Comparison of ENCODE assay signal across 29 mouse cellular contexts in genomic region chr10:116201542-116201941, GRCm38 (mm10).
DNase-seq lines count a peak whose midpoint lies in the region; ATAC-seq and TF ChIP-seq lines count a peak whose summit lies in the region.
"Had no signal": no experiment of that assay in that cellular context is flagged by ENCODE, and none has a peak within 500 bp of the region (broad histone marks: within the 10 kb centered on the region; RNA-seq: fewer than 3 reads in every experiment).

No protein-coding gene starts in this region.

- intact Hi-C loops in gastrocnemius, adult 2 months (cut with DNase I), result no loop called here
- intact Hi-C loops in heart, adult 2 months (cut with DNase I), result loop anchor here (10.0 kb wide), 1 partner anchor 643 kb away; no protein-coding TSS in a partner anchor

- no peak for DNase-seq in gastrocnemius, adult 2 months
- DNase-seq in gastrocnemius, adult 8-10 months (ENCODE audit: low spot score in 2 of 2), result no peak
- DNase-seq in heart, adult 2 months, result no peak
- DNase-seq in lung, postnatal 0 days (ENCODE audit: low spot score), result no peak
- DNase-seq in lung, postnatal 14 days, result no peak
- DNase-seq: adrenal gland, adult 8-10 months; adrenal gland, postnatal 14 days; adrenal gland, postnatal 36 days; B cell, adult 2 months; cerebellum, adult 11 months; cerebellum, adult 18-20 months; cerebellum, adult 8-10 months; cerebellum, adult 9-11 months; cerebellum, postnatal 14 days; cerebellum, postnatal 36 days; embryo, embryonic 11 days had no signal

- H3K9ac ChIP-seq in heart, adult 2 months (ENCODE audit: low read depth, low read length), result no peak overlapping the region
- H3K9ac ChIP-seq in heart, embryonic 12.5 days, result no peak overlapping the region
- no peak overlapping the region for H3K9ac ChIP-seq in lung, postnatal 0 days (replicated peaks; ENCODE audit: low read depth)
- H3K9ac ChIP-seq: embryonic facial prominence, embryonic 13.5 days; embryonic facial prominence, embryonic 15.5 days; forebrain, embryonic 12.5 days had no signal

- no peak overlapping the region for H3K4me3 ChIP-seq in gastrocnemius, adult 2 months
- H3K4me3 ChIP-seq in heart, adult 2 months, result no peak overlapping the region
- H3K4me3 ChIP-seq in heart, embryonic 12.5 days, result no peak overlapping the region
- no peak overlapping the region for H3K4me3 ChIP-seq in lung, postnatal 0 days (ENCODE audit: low read depth, low read length)
- H3K4me3 ChIP-seq: embryonic facial prominence, embryonic 13.5 days; embryonic facial prominence, embryonic 15.5 days; erythroblast, embryonic 14.5 days; forebrain, embryonic 10.5 days; forebrain, embryonic 12.5 days had no signal

- H3K4me2 ChIP-seq in heart, embryonic 12.5 days, result no peak overlapping the region
- H3K4me2 ChIP-seq in lung, postnatal 0 days (replicated peaks; ENCODE audit: low read depth, low read length), result no peak overlapping the region
- H3K4me2 ChIP-seq: embryonic facial prominence, embryonic 13.5 days; embryonic facial prominence, embryonic 15.5 days; forebrain, embryonic 12.5 days had no signal

- H3K27ac ChIP-seq in gastrocnemius, adult 2 months, result peak overlapping the region; percentile 56
- H3K27ac ChIP-seq in heart, adult 2 months, result peak overlapping the region; percentile 40
- no peak overlapping the region for H3K27ac ChIP-seq in heart, embryonic 12.5 days (ENCODE audit: poor library complexity, severe bottlenecking)
- H3K27ac ChIP-seq in lung, postnatal 0 days (ENCODE audit: low read length), result no peak overlapping the region
- H3K27ac ChIP-seq: embryonic facial prominence, embryonic 13.5 days; embryonic facial prominence, embryonic 15.5 days; forebrain, embryonic 10.5 days; forebrain, embryonic 12.5 days had no signal

- peaks cover 2% of the 10 kb centered on the region; the same call in 1 of the 2 replicates for H3K4me1 ChIP-seq in heart, adult 2 months (ENCODE audit: control insufficient read depth, insufficient read depth, low read length)
- peaks cover 6% of the 10 kb centered on the region for H3K4me1 ChIP-seq in heart, embryonic 12.5 days (replicated peaks)
- H3K4me1 ChIP-seq in lung, postnatal 0 days (ENCODE audit: insufficient read depth, low read depth, low read length), result no peaks in the 10 kb centered on the region
- H3K4me1 ChIP-seq: forebrain, embryonic 12.5 days had no signal

- no peak for TF ChIP-seq EP300 in heart, adult 2 months (IDR thresholded peaks at IDR 0.05; ENCODE audit: insufficient read depth, low read depth, low read length)
- TF ChIP-seq EP300 in lung, postnatal 0 days (IDR thresholded peaks at IDR 0.05), result peak; percentile 43

- no peaks in the 10 kb centered on the region for H3K9me3 ChIP-seq in heart, embryonic 12.5 days (replicated peaks)
- H3K9me3 ChIP-seq in lung, postnatal 0 days (ENCODE audit: low read length), result no peaks in the 10 kb centered on the region
- H3K9me3 ChIP-seq: embryonic facial prominence, embryonic 13.5 days; embryonic facial prominence, embryonic 15.5 days; forebrain, embryonic 10.5 days; forebrain, embryonic 12.5 days had no signal

- H3K27me3 ChIP-seq in heart, adult 2 months (ENCODE audit: control insufficient read depth, insufficient read depth, low read length), result no peaks in the 10 kb centered on the region
- no peaks in the 10 kb centered on the region for H3K27me3 ChIP-seq in heart, embryonic 12.5 days (replicated peaks)
- no peaks in the 10 kb centered on the region for H3K27me3 ChIP-seq in lung, postnatal 0 days (replicated peaks; ENCODE audit: insufficient read depth, low read length)
- H3K27me3 ChIP-seq: CH12.LX; embryonic facial prominence, embryonic 13.5 days; embryonic facial prominence, embryonic 15.5 days; Patski had no signal

- TF ChIP-seq POLR2A in heart, adult 2 months (IDR thresholded peaks at IDR 0.05; ENCODE audit: insufficient read depth, low read depth, low read length), result no peak

- H3K36me3 ChIP-seq in heart, adult 2 months (ENCODE audit: control insufficient read depth, insufficient read depth, low read length), result no peaks in the 10 kb centered on the region; the same call in none of the 2 replicates
- H3K36me3 ChIP-seq in heart, embryonic 12.5 days, result no peaks in the 10 kb centered on the region
- H3K36me3 ChIP-seq in lung, postnatal 0 days (ENCODE audit: insufficient read depth, low read length), result no peaks in the 10 kb centered on the region
- H3K36me3 ChIP-seq: embryonic facial prominence, embryonic 13.5 days; embryonic facial prominence, embryonic 15.5 days; forebrain, embryonic 10.5 days; forebrain, embryonic 12.5 days; G1E had no signal

- TF ChIP-seq CTCF in gastrocnemius, adult 2 months (IDR thresholded peaks at IDR 0.05), result no peak
- no peak for TF ChIP-seq CTCF in heart, adult 2 months (IDR thresholded peaks at IDR 0.05)
- no peak for TF ChIP-seq CTCF in lung, postnatal 0 days (IDR thresholded peaks at IDR 0.05)

- H3K79me2 ChIP-seq in heart, adult 2 months (replicated peaks; ENCODE audit: control insufficient read depth, insufficient read depth, low read length), result no peaks in the 10 kb centered on the region

- 49% methylated on average over 8 of the region's 8 CpGs for WGBS in heart, adult 2 months
- WGBS in heart, embryonic 12.5 days, result 75% methylated on average over 8 of the region's 8 CpGs
- 64% methylated on average over 8 of the region's 8 CpGs for WGBS in lung, postnatal 0 days

- ATAC-seq in heart, embryonic 12.5 days (ENCODE audit: insufficient number of reproducible peaks, low FRiP score), result no peak
- ATAC-seq in lung, postnatal 0 days, result peak; percentile 52; the same call in 1 of the 2 replicates
- ATAC-seq: activated CD4-positive, CD25-positive, alpha-beta regulatory T cell, adult 4 months; CD4-positive, CD25-positive, alpha-beta regulatory T cell, adult 4 months; forebrain, embryonic 14.5 days; forebrain, embryonic 16.5 days; Patski had no signal

Comparison
In these comparisons a context has a peak if more than half of its experiments do, and no peak if none do; other contexts are left out.
1. H3K27ac ChIP-seq: peak in gastrocnemius, adult 2 months (single experiment) and heart, adult 2 months (single experiment); none in heart, embryonic 12.5 days (single experiment) and lung, postnatal 0 days (single experiment).